Mouse (Mus musculus): ENCODE results near the gene Gm5890. TPM values are rescaled to one million over a fixed set of nuclear protein-coding genes. Genes with fewer than 3 reads are reported as not detected.
"Not testable (repeated sequence)": the region's sequence is repeated elsewhere in the genome, so short reads cannot be mapped to it uniquely, and the experiment has no call there.

The Gm5890 gene
- polyA plus RNA-seq (2012; ENCODE audit: insufficient read depth, low replicate concordance), result not detected in 2 replicates

DNA sequence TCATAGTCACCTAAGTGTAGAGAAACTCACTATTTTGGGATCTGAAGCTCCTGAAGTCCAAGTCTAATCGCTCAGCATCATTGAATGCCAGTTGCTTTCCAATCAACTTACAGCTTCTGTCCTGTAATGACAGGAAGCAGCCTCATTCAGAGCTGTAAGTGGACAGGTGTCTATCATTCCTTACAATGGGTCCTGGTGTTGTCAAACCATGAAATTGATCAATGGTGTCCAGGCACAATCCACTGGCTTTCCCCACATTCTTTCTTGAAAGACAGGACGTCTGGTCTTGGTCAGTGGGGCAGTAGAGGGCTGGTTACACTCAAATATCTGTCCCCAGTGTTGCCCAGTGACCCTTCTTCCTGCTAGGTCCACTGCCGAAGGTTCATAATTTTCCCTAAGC is at the start of gene Gm5890:
Gene Gm5890, minus strand, starts transcription at position 101 of the 400 bp plus-strand sequence.
- not testable (repeated sequence) for H3K27me3 ChIP-seq (replicated peaks); H3K9me3 ChIP-seq; H3K4me1 ChIP-seq; H3K4me3 ChIP-seq (replicated peaks); H3K36me3 ChIP-seq (replicated peaks; ENCODE audit: low read length)

DNA sequence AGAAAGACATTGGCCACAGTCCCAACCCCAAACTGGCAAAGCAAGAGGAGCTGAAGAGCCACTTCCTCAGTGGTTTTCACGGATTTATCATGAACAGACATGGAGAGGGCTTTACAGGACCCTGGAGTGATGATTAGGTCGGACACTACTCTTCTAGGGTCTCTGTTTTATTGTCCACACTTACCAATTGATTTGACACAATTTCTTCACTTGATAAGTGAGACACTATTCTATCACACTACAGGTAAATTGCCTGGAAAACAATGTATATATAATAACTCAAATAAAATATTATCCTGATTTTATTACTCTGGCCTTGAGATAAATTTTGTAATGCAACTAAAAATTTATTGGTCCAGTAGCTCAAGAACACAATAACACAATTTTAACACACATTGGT is 28.9 kb downstream of the Gm5890 start, which contains the start of gene Gm4498:
Gene Gm4498, minus strand, starts transcription at position 101 of the 400 bp plus-strand sequence.
- H3K4me1 ChIP-seq; H3K4me3 ChIP-seq (replicated peaks); H3K27me3 ChIP-seq (replicated peaks); H3K36me3 ChIP-seq (replicated peaks; ENCODE audit: low read length); H3K9me3 ChIP-seq: not testable (repeated sequence)

Other genes starting within 250 kb of the Gm5890 start
- gene Vmn1r91, start 163.2 kb downstream of the Gm5890 start, polyA plus RNA-seq (2012; ENCODE audit: insufficient read depth, low replicate concordance), result not detected in 2 replicates
- not detected in 2 replicates for gene Gm16442, start 140.3 kb downstream of the Gm5890 start, polyA plus RNA-seq (2012; ENCODE audit: insufficient read depth, low replicate concordance)
- gene Vmn1r93, start 123.7 kb downstream of the Gm5890 start, polyA plus RNA-seq (2012; ENCODE audit: insufficient read depth, low replicate concordance), result not detected in 2 replicates
- gene Vmn1r94, start 94.5 kb downstream of the Gm5890 start, polyA plus RNA-seq (2012; ENCODE audit: insufficient read depth, low replicate concordance), result not detected in 2 replicates
- not detected in 2 replicates for gene Vmn1r95, start 69.1 kb downstream of the Gm5890 start, polyA plus RNA-seq (2012; ENCODE audit: insufficient read depth, low replicate concordance)
- gene Gm6164, start 57.2 kb downstream of the Gm5890 start, polyA plus RNA-seq (2012; ENCODE audit: insufficient read depth, low replicate concordance), result not detected in 2 replicates
- not detected in 2 replicates for gene Gm4498, start 29.0 kb downstream of the Gm5890 start, polyA plus RNA-seq (2012; ENCODE audit: insufficient read depth, low replicate concordance)
- not detected in 2 replicates for gene Gm4133, start 71.2 kb upstream of the Gm5890 start, polyA plus RNA-seq (2012; ENCODE audit: insufficient read depth, low replicate concordance)
- not detected in 2 replicates for gene Gm5728, start 112.6 kb upstream of the Gm5890 start, polyA plus RNA-seq (2012; ENCODE audit: insufficient read depth, low replicate concordance)
- not detected in 2 replicates for gene Vmn1r100, start 155.1 kb upstream of the Gm5890 start, polyA plus RNA-seq (2012; ENCODE audit: insufficient read depth, low replicate concordance)
- gene Vmn1r101, start 179.8 kb upstream of the Gm5890 start, polyA plus RNA-seq (2012; ENCODE audit: insufficient read depth, low replicate concordance), result not detected in 2 replicates
- not detected in 2 replicates for gene Gm10670, start 212.1 kb upstream of the Gm5890 start, polyA plus RNA-seq (2012; ENCODE audit: insufficient read depth, low replicate concordance)
- gene Vmn1r103, start 247.7 kb upstream of the Gm5890 start, polyA plus RNA-seq (2012; ENCODE audit: insufficient read depth, low replicate concordance), result not detected in 2 replicates